Mouse (Mus musculus): Measurements from ENCODE around the gene Nqo2.

DNA sequence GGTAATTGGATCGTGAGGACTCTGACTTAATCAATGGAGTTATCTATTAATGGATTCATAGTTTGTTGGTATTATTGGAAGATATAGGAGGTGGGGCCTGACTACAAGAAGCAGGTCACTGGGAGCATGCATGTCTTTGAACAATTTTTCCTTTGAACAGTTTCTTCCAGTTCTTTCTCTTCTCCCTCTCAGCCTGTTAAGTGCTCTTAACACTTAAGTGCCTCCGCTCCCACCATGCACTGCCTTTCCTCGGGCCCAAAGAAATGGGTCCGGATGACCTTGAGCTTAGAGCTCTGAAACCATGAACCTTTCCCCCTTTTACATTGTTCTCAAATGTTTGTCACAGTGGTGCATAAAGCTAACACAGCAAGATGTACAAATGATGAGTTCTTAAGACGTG lies 72.2 kb downstream of the Nqo2 start:
- TF ChIP-seq POLR2A (IDR thresholded peaks at IDR 0.05; ENCODE audit: low read depth, low read length) (no peak), CTCF (conservative IDR thresholded peaks at IDR 0.05; ENCODE audit: insufficient read depth, insufficient read length, low read depth, low read length) (no peak)

Measured in kidney, adult 2 months (tissue).